Mouse (Mus musculus): ENCODE data around the gene Vapa.

- no peak for TF ChIP-seq GATA1 (IDR thresholded peaks at IDR 0.05; ENCODE audit: low read length)
- TF ChIP-seq TAL1 (IDR thresholded peaks at IDR 0.05; ENCODE audit: low read length) = no peak
These were observed 50.0 kb downstream of the Vapa start for GRCm38 (mm10) chr17:65563345-65563744.
